Mouse (Mus musculus): ENCODE measurements at regions not wholly inside any gene's neighbourhood (a gene's known extent, or its start where the extent isn't known, plus 50 kb on each side); places are given as distances from the start of the nearest gene placed in this dataset.

- no peak for DNase-seq (ENCODE audit: low spot score)
Measured at GRCm38 (mm10) chr12:69452986-69453385, 80.7 kb upstream of the Gm9887 start.

- no peak for DNase-seq (ENCODE audit: low spot score)
Measured at GRCm38 (mm10) chr12:69451110-69451509, 78.9 kb upstream of the Gm9887 start.

- peak; percentile 87 for DNase-seq (ENCODE audit: low spot score)
Measured at GRCm38 (mm10) chr12:69447962-69448767, 75.9 kb upstream of the Gm9887 start.

GRCm38 (mm10) chr12:69447322-69447827 lies 75.1 kb upstream of the Gm9887 start:
- DNase-seq (ENCODE audit: low spot score) = peak; percentile 33

GRCm38 (mm10) chr12:69446468-69447321 lies 74.4 kb upstream of the Gm9887 start:
- DNase-seq (ENCODE audit: low spot score) = peak; percentile 65

GRCm38 (mm10) chr12:69446085-69446467 lies 73.8 kb upstream of the Gm9887 start:
- no peak for DNase-seq (ENCODE audit: low spot score)

- DNase-seq (ENCODE audit: low spot score) = no peak
Measured at GRCm38 (mm10) chr12:69442321-69442720, 70.1 kb upstream of the Gm9887 start.

GRCm38 (mm10) chr12:69441764-69442163 lies 69.5 kb upstream of the Gm9887 start:
- DNase-seq (ENCODE audit: low spot score) = no peak

GRCm38 (mm10) chr12:69438271-69438670 lies 66.0 kb upstream of the Gm9887 start:
- no peak for DNase-seq (ENCODE audit: low spot score)

- DNase-seq (ENCODE audit: low spot score) = no peak
Measured at GRCm38 (mm10) chr12:69436839-69437501, 64.7 kb upstream of the Gm9887 start.

- no peak for DNase-seq (ENCODE audit: low spot score)
Measured at GRCm38 (mm10) chr12:69434315-69434714, 62.1 kb upstream of the Gm9887 start.

- DNase-seq (ENCODE audit: low spot score) = no peak
Measured at GRCm38 (mm10) chr12:69432086-69432485, 59.8 kb upstream of the Gm9887 start.

- no peak for DNase-seq (ENCODE audit: low spot score)
Measured at GRCm38 (mm10) chr12:69428108-69428507, 55.9 kb upstream of the Gm9887 start.

GRCm38 (mm10) chr12:69425610-69426009 lies 53.4 kb upstream of the Gm9887 start:
- DNase-seq (ENCODE audit: low spot score) = no peak

- no peak for DNase-seq (ENCODE audit: low spot score)
Measured at GRCm38 (mm10) chr12:69424971-69425370, 52.7 kb upstream of the Gm9887 start.
